Mouse (Mus musculus) MEL (cell line): ENCODE data around the gene Emp3. TPM values are rescaled to one million over a fixed set of nuclear protein-coding genes. Genes with fewer than 3 reads are reported as not detected.
"Not testable (repeated sequence)": the region's sequence is repeated elsewhere in the genome, so short reads cannot be mapped to it uniquely, and the experiment has no call there.

Source experiments
- DNase-seq: peaks from one replicate; pipeline ENCODE4 v3.0.0; 2011; ENCODE audit warnings: low read depth, low spot score
- H3K27ac ChIP-seq: 2 replicates; pipeline ENCODE4 v1.5.1; 2012; ENCODE audit warnings: low read depth, mild to moderate bottlenecking, control low read depth, low read length, moderate library complexity; ENCODE audit not compliant: control insufficient read depth
- H3K27me3 ChIP-seq, 2 experiments: fragments of 150-350 bp in 1 of 2; sonication (generic) in 1 of 2; 2 replicates each; pipeline ENCODE4 v1.6.1; 2012; ENCODE audit warnings: low read length in 2 of 2, mild to moderate bottlenecking in 2 of 2, improper control_type of control experiment in 1 of 2, moderate library complexity in 1 of 2; ENCODE audit not compliant: insufficient read depth in 2 of 2, control insufficient read depth in 1 of 2
- H3K36me3 ChIP-seq, 2 experiments: 2 replicates each; pipeline ENCODE4 v1.6.1; 2012 to 2014; ENCODE audit warnings: low read length in 2 of 2, improper control_type of control experiment in 1 of 2, inconsistent platforms in 1 of 2, mild to moderate bottlenecking in 1 of 2; ENCODE audit not compliant: insufficient read depth in 2 of 2, control insufficient read depth in 1 of 2
- H3K4me1 ChIP-seq, 2 experiments: fragments of 150-350 bp in 1 of 2; sonication (generic) in 1 of 2; 2 replicates each; pipeline ENCODE4 v1.6.1; 2012; ENCODE audit warnings: low read length in 2 of 2, improper control_type of control experiment in 1 of 2, mild to moderate bottlenecking in 1 of 2; ENCODE audit not compliant: insufficient read depth in 2 of 2, control insufficient read depth in 1 of 2
- H3K4me3 ChIP-seq, 2 experiments: fragments of 150-350 bp in 1 of 2; sonication (generic) in 1 of 2; 2 replicates each; pipeline ENCODE4 v1.5.1; 2012; ENCODE audit warnings: low read depth in 2 of 2, low read length in 2 of 2, mild to moderate bottlenecking in 2 of 2, moderate library complexity in 2 of 2, control low read depth in 1 of 2, improper control_type of control experiment in 1 of 2; ENCODE audit not compliant: control insufficient read depth in 1 of 2, insufficient read depth in 1 of 2
- H3K79me2 ChIP-seq: 2 replicates; pipeline ENCODE4 v1.6.1; 2012; ENCODE audit warnings: mild to moderate bottlenecking, low read length, moderate library complexity; ENCODE audit not compliant: control insufficient read depth, poor library complexity, insufficient read depth
- H3K9ac ChIP-seq: 2 replicates; pipeline ENCODE4 v1.6.1; 2012; ENCODE audit warnings: low read depth, mild to moderate bottlenecking, control low read depth, low read length, moderate library complexity; ENCODE audit not compliant: control insufficient read depth, poor library complexity, severe bottlenecking
- H3K9me3 ChIP-seq: fragments of 150-350 bp; sonication (generic); replicated peaks from 2 replicates; pipeline ENCODE4 v1.6.1; 2012; ENCODE audit warnings: mild to moderate bottlenecking, low read length, improper control_type of control experiment, moderate library complexity; ENCODE audit not compliant: insufficient read depth
- ELF1 ChIP-seq: IDR thresholded peaks from 2 replicates; pipeline ENCODE4 v1.6.1; 2014; ENCODE audit warnings: low read depth, mild to moderate bottlenecking, inconsistent platforms, low read length, improper control_type of control experiment, moderate library complexity
- HCFC1 ChIP-seq: IDR thresholded peaks from 2 replicates; pipeline ENCODE4 v1.6.1; 2012; ENCODE audit warnings: low read depth, mild to moderate bottlenecking, inconsistent platforms, low read length, improper control_type of control experiment, moderate library complexity
- KAT2A ChIP-seq: conservative IDR thresholded peaks from 2 replicates; pipeline ENCODE4 v1.6.1; 2012; ENCODE audit warnings: low read depth, low read length, improper control_type of control experiment, inconsistent platforms
- MAX ChIP-seq: IDR thresholded peaks from 2 replicates; pipeline ENCODE4 v1.6.1; 2011; ENCODE audit warnings: low read length, improper control_type of control experiment
- MEF2A ChIP-seq: IDR thresholded peaks from 2 replicates; pipeline ENCODE4 v1.6.1; 2014; ENCODE audit warnings: low read depth, mild to moderate bottlenecking, inconsistent platforms, low read length, improper control_type of control experiment; ENCODE audit not compliant: poor library complexity, insufficient replicate concordance, severe bottlenecking; ENCODE audit errors: extremely low read depth
- MXI1 ChIP-seq: IDR thresholded peaks from 2 replicates; pipeline ENCODE4 v1.6.1; 2011; ENCODE audit warnings: mild to moderate bottlenecking, low read depth, low read length, improper control_type of control experiment
- MYC ChIP-seq: IDR thresholded peaks from 2 replicates; pipeline ENCODE4 v1.6.1; 2011; ENCODE audit warnings: low read depth, mild to moderate bottlenecking, low read length, improper control_type of control experiment, moderate library complexity
- NRF1 ChIP-seq: IDR thresholded peaks from 2 replicates; pipeline ENCODE4 v1.6.1; 2014; ENCODE audit warnings: low read depth, mild to moderate bottlenecking, inconsistent platforms, low read length, improper control_type of control experiment, moderate library complexity; ENCODE audit not compliant: poor library complexity, insufficient read depth, severe bottlenecking
- POLR2A ChIP-seq, 2 experiments: IDR thresholded peaks; 2 replicates each; pipeline ENCODE4 v1.6.1; 2011 to 2012; ENCODE audit warnings: low read length in 2 of 2, mild to moderate bottlenecking in 2 of 2, control low read depth in 1 of 2, improper control_type of control experiment in 1 of 2, low read depth in 1 of 2, moderate library complexity in 1 of 2; ENCODE audit not compliant: control insufficient read depth in 1 of 2, insufficient read depth in 1 of 2, poor library complexity in 1 of 2
- POLR2AphosphoS5 ChIP-seq: IDR thresholded peaks from 2 replicates; pipeline ENCODE4 v1.6.1; 2012; ENCODE audit warnings: low read depth, borderline replicate concordance, mild to moderate bottlenecking, inconsistent platforms, low read length, moderate library complexity, mixed read lengths
- RCOR1 ChIP-seq: IDR thresholded peaks from 2 replicates; pipeline ENCODE4 v1.6.1; 2012; ENCODE audit warnings: low read depth, mild to moderate bottlenecking, inconsistent platforms, low read length, improper control_type of control experiment
- SIN3A ChIP-seq: IDR thresholded peaks from 2 replicates; pipeline ENCODE4 v1.6.1; 2012; ENCODE audit warnings: low read length, improper control_type of control experiment, inconsistent platforms
- SMC3 ChIP-seq: IDR thresholded peaks from 2 replicates; pipeline ENCODE4 v1.6.1; 2011; ENCODE audit warnings: low read depth, low read length, improper control_type of control experiment
- TBP ChIP-seq: IDR thresholded peaks from 2 replicates; pipeline ENCODE4 v1.8.0; 2011; ENCODE audit warnings: low read depth, low read length, improper control_type of control experiment
- TCF12 ChIP-seq: IDR thresholded peaks from 2 replicates; pipeline ENCODE4 v1.6.1; 2014; ENCODE audit warnings: low read depth, mild to moderate bottlenecking, inconsistent platforms, low read length, improper control_type of control experiment, moderate library complexity
- UBTF ChIP-seq: IDR thresholded peaks from 2 replicates; pipeline ENCODE4 v1.6.1; 2012; ENCODE audit warnings: low read depth, mild to moderate bottlenecking, inconsistent platforms, low read length, improper control_type of control experiment, moderate library complexity, borderline replicate concordance; ENCODE audit not compliant: insufficient read depth
- ZC3H11A ChIP-seq: IDR thresholded peaks from 2 replicates; pipeline ENCODE4 v1.6.1; 2012; ENCODE audit warnings: low read depth, mild to moderate bottlenecking, inconsistent platforms, low read length, improper control_type of control experiment
- ZKSCAN1 ChIP-seq: IDR thresholded peaks from 2 replicates; pipeline ENCODE4 v1.6.1; 2012; ENCODE audit warnings: low read depth, mild to moderate bottlenecking, inconsistent platforms, low read length, improper control_type of control experiment, moderate library complexity
- ZMIZ1 ChIP-seq: IDR thresholded peaks from 2 replicates; pipeline ENCODE4 v1.6.1; 2012; ENCODE audit warnings: low read depth, mild to moderate bottlenecking, inconsistent platforms, low read length, improper control_type of control experiment, moderate library complexity
- polyA plus RNA-seq, 2 experiments: library from polyadenylated mRNA; stranded (reverse) in 1 of 2; unstranded in 1 of 2; fragments of >175 nt in 1 of 2; fragments of >200 nt in 1 of 2; gene quantifications; 2 replicates each; pipeline versions ENCODE4 v1.2.1 to v1.2.4; 2012; ENCODE audit warnings: low replicate concordance in 2 of 2, low read depth in 1 of 2; ENCODE audit not compliant: insufficient read length in 2 of 2, insufficient read depth in 1 of 2, missing spikeins in 1 of 2
- total RNA-seq: library from RNA; depleted of rRNA; stranded (reverse); fragments of 300-350 nt; gene quantifications from 2 replicates; pipeline ENCODE4 v1.2.3, GENCODE M21; 2012

Gene Emp3
- total and polyA plus RNA-seq, 3 experiments = 75.0 to 111 TPM; not detected in 1

DNA sequence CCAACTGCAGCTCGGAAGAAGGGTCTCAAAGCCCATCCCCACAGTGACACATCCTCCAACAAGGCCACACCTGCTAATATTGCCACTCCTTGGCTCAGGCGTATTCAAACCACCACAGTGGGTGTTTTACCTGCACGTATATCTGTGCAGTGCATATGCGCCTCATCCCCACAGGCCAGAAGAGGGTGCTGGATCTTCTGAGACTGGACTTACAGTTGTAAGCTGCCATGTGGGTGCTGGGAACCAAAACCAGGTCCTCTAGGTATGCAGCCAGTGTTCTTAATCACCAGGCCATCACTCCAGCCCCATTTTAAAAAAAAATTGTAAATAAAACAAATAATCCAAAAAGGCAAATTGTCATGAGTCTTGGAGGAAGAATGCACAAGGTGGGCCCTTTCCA is 40.7 kb downstream of the Emp3 start (continued):
- TF ChIP-seq MEF2A = no peak
- TF ChIP-seq, all 39 proteins: peak for 0

DNA sequence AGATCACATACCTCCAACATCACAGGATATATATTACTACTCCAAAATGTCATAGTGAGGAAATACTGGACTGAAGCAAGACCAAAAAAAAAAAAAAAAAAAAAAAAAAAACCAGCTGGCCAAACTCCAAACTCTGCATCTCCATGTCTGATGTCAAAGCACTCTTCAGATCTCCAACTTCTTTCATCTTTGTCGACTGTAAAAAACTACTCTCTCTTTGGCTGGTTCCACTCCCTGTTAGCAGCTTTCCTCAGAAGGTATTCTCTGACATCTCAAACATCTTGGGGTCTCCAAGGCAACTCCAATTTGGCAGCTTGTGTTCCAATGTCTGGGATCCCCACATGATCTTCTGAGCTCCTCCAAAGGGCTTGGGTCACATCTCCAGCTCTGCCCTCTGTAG is 42.9 kb downstream of the Emp3 start, which contains the start of gene Grin2d:
Gene Grin2d, minus strand, starts transcription at position 101 of the 400 bp plus-strand sequence.
- H3K79me2 ChIP-seq, H3K36me3 ChIP-seq: not testable (repeated sequence)

DNA sequence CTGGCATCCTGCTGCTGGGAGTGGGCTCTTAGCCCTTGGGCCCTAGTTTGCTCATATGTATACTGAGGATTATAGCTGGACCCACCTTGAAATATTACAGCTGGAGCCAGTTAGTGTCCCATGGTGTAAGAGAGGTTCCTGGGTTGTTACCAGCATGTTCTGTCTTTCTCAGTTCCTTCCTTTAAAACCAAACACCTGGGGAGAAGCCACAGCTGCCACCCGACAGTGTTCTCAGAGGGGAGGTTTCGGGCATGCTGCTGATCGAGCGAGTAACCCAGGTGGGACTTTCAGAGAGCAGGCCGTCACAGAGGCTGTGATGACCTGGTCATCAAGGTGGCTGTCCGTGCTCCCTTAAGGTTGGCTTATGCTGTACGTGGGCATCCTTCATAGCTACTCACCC is 44.3 kb downstream of the Emp3 start:
- peaks cover 0 to 7% of the 10 kb centered on the region in 2 experiments; a peak in 2 of 4 replicates for H3K4me1 ChIP-seq
- H3K79me2 ChIP-seq = peaks cover 11% of the 10 kb centered on the region
- H3K27ac ChIP-seq = no peak overlapping the region
- peaks cover 2 to 5% of the 10 kb centered on the region in 2 experiments; a peak in 1 of 4 replicates for H3K36me3 ChIP-seq
- TF ChIP-seq MEF2A (no peak), ZMIZ1 (no peak), RCOR1 (no peak)
- H3K9ac ChIP-seq = no peak overlapping the region
- no peaks in the 10 kb centered on the region for H3K27me3 ChIP-seq
- no peaks in the 10 kb centered on the region for H3K9me3 ChIP-seq
- DNase-seq = no peak
- no peak overlapping the region for H3K4me3 ChIP-seq

More for the DNA sequence above, 42.9 kb downstream of the Emp3 start, which contains the start of gene Grin2d:
- H3K4me1 ChIP-seq, H3K27me3 ChIP-seq, H3K4me3 ChIP-seq, H3K27ac ChIP-seq, H3K9ac ChIP-seq, H3K9me3 ChIP-seq, DNase-seq: not testable (repeated sequence)

DNA sequence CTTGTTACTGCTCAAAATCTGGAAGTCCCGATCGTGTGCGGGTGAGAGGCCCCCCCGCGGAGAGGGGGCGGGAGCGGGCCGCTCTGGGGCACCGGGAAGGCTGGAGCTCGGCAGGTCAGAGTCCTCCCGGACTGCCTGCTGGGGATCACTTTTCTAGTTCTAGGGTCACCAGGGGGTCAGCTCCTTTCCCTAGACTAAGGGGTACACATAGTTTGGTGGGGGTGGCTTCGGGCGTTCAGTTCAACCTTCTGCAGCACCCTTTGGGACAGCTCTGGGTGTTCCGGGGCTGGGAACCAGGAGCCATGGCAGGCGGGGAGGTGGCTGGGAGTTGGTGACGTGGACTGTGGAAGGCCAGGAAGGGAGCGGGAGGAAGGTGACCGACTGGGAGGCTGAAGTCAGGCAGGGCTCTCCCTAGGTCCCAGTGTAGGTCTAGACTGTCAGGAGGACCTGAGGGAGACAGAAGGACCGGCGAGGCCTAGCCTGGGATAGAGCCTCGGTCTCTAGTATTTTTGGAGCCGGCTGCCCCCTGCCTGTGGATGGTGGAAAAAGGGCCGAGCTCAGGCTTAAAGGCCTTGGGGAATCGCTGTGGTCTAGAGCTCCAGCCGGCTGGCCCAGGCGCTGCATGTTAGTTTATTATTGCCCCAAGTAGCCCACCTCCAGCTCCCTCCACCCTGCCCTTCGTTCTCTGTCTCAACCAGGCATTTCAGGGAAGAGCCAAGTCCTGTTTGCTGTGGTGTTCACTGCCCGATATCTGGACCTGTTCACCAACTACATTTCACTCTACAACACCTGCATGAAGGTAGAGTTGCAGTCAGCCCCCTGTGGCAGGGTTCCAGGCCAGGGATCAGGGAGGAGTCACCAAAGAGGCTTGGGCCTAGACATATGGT is 47.9 kb downstream of the Emp3 start:
- no peaks in the 10 kb centered on the region for H3K9me3 ChIP-seq
- H3K36me3 ChIP-seq = peaks cover 2% of the 10 kb centered on the region in 2 experiments; a peak in 2 of 4 replicates
- peaks cover 11% of the 10 kb centered on the region for H3K79me2 ChIP-seq
- H3K4me1 ChIP-seq = peaks cover 0 to 7% of the 10 kb centered on the region in 2 experiments; a peak in 2 of 4 replicates
- H3K4me3 ChIP-seq = peak overlapping the region; percentile 76 to 86
- DNase-seq = peak; percentile 53
- H3K27me3 ChIP-seq = no peaks in the 10 kb centered on the region; a peak in 1 of 4 replicates
- H3K9ac ChIP-seq = peak overlapping the region; percentile 97
- H3K27ac ChIP-seq = peak overlapping the region; percentile 46
- TF ChIP-seq NRF1 (no peak), MXI1 (peak; percentile 58), ZC3H11A (no peak), KAT2A (no peak), POLR2A (IDR thresholded peaks at IDR 0.05; ENCODE audit: control insufficient read depth in 1 of 2, insufficient read depth in 1 of 2, low read depth in 1 of 2, low read length in 2 of 2, poor library complexity in 1 of 2) (no peak; a peak in 2 of 4 replicates), UBTF (peak; percentile 100), TBP (0 out of 2 replicates have a peak, but pooled peaks have one; percentile 20), ZKSCAN1 (no peak), MYC (no peak), SIN3A (peak; percentile 70; the same call in 1 of the 2 replicates), TCF12 (no peak), POLR2AphosphoS5 (no peak), SMC3 (no peak), MAX (0 out of 2 replicates have a peak, but pooled peaks have one; percentile 19), HCFC1 (peak; percentile 69), ZMIZ1 (no peak), ELF1 (0 out of 2 replicates have a peak, but pooled peaks have one; percentile 41)
